Mouse (Mus musculus) layer of hippocampus, postnatal 36 days (tissue): ENCODE data around the gene Gm21861. TPM values are rescaled to one million over a fixed set of nuclear protein-coding genes. Genes with fewer than 3 reads are reported as not detected.
"Not testable (repeated sequence)": the region's sequence is repeated elsewhere in the genome, so short reads cannot be mapped to it uniquely, and the experiment has no call there.

Experiments used
- DNase-seq, 2 experiments: peaks; one replicate each; pipeline ENCODE4 v3.0.0; 2022
- total RNA-seq, 2 experiments: library from RNA; stranded (reverse); gene quantifications; 2 replicates each; pipeline ENCODE4 v1.2.3; 2021

The Gm21861 gene
- total RNA-seq: not detected

DNA sequence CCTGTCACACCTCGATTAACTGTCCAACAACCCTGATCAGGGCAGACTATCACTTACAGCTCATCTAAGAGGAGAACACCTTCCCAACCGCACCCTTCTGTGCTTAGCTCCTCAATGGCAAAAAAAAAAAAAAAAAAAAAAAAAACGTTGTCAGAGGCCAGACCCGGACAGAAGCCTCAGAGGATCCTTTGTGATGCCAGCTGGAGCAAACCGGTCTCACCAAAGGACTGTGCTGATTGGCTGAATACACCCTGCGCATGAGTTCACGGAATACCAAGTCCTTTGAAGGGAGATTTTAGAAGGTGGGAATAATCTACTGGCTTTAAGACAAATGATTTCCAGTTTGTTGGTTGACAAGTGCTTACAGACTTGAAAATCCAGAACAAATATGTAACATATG is at the start of gene Gm21861:
TSS of gene Gm21861 (minus strand) at position 101 of the 400 bp plus-strand sequence.
- DNase-seq: not testable (repeated sequence)
